Mouse (Mus musculus): Measurements from ENCODE around the gene Nt5c2. TPM values are rescaled to one million over a fixed set of nuclear protein-coding genes. Genes with fewer than 3 reads are reported as not detected.

The Nt5c2 gene
- polyA plus RNA-seq (2015; fragmentation: Nextera tagmentation; extraction: Ambion mirVana): 47.4 and 48.4 TPM in 2 replicates

DNA sequence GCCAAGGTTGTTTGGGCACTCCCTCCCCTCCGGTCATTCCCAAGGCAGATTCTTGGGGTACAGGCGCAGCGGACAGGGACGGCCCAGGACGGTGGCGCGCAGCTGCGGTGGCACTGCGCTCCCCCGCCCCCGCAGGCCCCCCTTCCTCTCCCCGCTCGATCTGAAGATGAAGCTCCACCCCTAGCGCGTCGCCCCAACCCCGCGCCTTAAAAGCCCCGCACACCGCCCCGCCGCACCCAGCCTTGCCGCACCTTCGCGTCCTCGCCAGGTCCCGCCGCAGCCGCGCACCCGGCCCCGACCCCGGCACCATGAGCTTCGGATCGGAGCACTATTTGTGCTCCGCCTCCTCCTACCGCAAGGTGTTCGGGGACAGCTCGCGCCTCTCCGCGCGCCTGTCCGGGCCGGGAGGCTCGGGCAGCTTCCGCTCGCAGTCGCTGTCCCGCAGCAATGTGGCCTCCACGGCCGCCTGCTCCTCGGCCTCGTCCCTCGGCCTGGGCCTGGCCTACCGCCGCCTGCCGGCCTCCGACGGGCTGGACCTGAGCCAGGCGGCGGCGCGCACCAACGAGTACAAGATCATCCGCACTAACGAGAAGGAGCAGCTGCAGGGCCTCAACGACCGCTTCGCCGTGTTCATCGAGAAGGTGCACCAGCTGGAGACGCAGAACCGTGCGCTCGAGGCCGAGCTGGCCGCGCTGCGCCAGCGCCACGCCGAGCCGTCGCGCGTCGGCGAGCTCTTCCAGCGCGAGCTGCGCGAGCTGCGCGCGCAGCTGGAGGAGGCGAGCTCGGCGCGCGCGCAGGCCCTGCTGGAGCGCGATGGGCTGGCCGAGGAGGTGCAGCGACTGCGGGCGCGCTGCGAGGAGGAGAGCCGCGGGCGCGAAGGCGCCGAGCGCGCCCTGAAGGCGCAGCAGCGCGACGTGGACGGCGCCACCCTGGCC is at the start of gene Nt5c2, which contains the start of gene Ina:
Gene Nt5c2 (minus strand): TSS at position 707 of the 935 bp plus-strand sequence.
Gene Ina (plus strand): TSS at position 252 of the 935 bp plus-strand sequence.
- no peak within 1 kb of the TSS for H3K27ac ChIP-seq (ENCODE audit: low read length)
- H3K4me3 ChIP-seq (ENCODE audit: low read depth, low read length): peak within 1 kb of the TSS; percentile 44
- no peaks in the 10 kb centered on the region for H3K9me3 ChIP-seq (replicated peaks; ENCODE audit: control insufficient read depth, low read length)
- H3K4me2 ChIP-seq (ENCODE audit: low read depth, low read length): peak within 1 kb of the TSS; percentile 60
- peaks cover 66% of the 10 kb centered on the region for H3K27me3 ChIP-seq (ENCODE audit: control insufficient read depth, insufficient read depth, low read depth, low read length)
- peak; percentile 59; the same call in 1 of the 2 replicates for ATAC-seq (ENCODE audit: low read depth)
- under 1% methylated on average over 121 of the region's 124 CpGs for WGBS (ENCODE audit: insufficient replicate concordance)
- no peaks in the 10 kb centered on the region for H3K36me3 ChIP-seq (ENCODE audit: control insufficient read depth, insufficient read depth)
- peaks cover 10% of the 10 kb centered on the region for H3K4me1 ChIP-seq (ENCODE audit: control insufficient read depth, low read depth, low read length)
- H3K9ac ChIP-seq (ENCODE audit: low read depth, low read length): no peak within 1 kb of the TSS

DNA sequence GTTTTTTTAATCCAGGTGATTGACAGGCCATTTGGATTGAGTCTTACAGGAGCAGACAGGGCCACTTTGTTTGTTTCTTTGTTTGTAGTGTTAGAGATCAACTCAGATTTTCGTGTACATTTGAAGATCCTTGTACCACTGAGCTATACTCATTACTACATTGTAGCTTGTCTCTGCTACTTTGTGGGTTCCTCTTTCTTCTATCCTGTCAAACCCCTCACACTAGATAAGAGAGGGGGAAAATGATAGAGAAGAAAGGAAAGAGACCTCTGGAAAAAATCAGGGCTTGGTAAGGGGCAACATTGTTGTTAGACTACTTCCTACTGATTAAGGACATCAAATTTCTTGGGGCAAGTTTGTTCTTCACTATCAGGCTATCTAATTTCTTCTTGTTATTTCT is 42.7 kb upstream of the Nt5c2 start:
- no peak for ATAC-seq (ENCODE audit: low read depth)
- WGBS (ENCODE audit: insufficient replicate concordance): 41% methylated on average over 1 of the region's 1 CpGs
- Histone ChIP-seq H3K9me3 (replicated peaks; ENCODE audit: control insufficient read depth, low read length) (no peaks in the 10 kb centered on the region), H3K27me3 (ENCODE audit: control insufficient read depth, insufficient read depth, low read depth, low read length) (no peaks in the 10 kb centered on the region), H3K4me2 (ENCODE audit: low read depth, low read length) (no peak overlapping the region), H3K27ac (ENCODE audit: low read length) (no peak overlapping the region), H3K4me3 (ENCODE audit: low read depth, low read length) (no peak overlapping the region), H3K36me3 (ENCODE audit: control insufficient read depth, insufficient read depth) (no peaks in the 10 kb centered on the region), H3K4me1 (ENCODE audit: control insufficient read depth, low read depth, low read length) (no peaks in the 10 kb centered on the region; the same call in 1 of the 2 replicates), H3K9ac (ENCODE audit: low read depth, low read length) (no peak overlapping the region)

DNA sequence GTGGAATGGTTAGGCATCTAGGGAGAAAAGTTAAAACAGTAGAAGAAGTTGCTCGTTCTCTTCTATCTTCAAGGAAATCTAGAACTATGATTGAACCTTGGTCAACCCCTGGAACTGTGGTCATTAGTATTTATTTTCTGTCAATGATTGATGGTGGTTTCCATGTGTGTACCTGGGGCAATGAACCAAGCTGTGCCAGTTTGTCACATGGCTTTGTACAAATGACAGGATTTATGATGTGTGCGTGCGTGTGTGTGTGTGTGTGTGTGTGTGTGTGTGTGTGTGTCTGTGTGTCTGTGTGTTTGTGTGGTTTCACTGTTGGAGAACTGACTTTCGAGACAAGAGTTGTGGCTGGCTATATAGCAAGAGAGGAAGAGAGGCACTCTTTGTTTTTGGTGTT is 38.5 kb upstream of the Nt5c2 start:
- Histone ChIP-seq H3K4me2 (ENCODE audit: low read depth, low read length) (no peak overlapping the region), H3K36me3 (ENCODE audit: control insufficient read depth, insufficient read depth) (no peaks in the 10 kb centered on the region), H3K9me3 (replicated peaks; ENCODE audit: control insufficient read depth, low read length) (no peaks in the 10 kb centered on the region), H3K27me3 (ENCODE audit: control insufficient read depth, insufficient read depth, low read depth, low read length) (no peaks in the 10 kb centered on the region), H3K9ac (ENCODE audit: low read depth, low read length) (no peak overlapping the region), H3K4me1 (ENCODE audit: control insufficient read depth, low read depth, low read length) (peaks cover 15% of the 10 kb centered on the region), H3K27ac (ENCODE audit: low read length) (0 out of 2 replicates have a peak overlapping the region, but pooled peaks have one; percentile 14), H3K4me3 (ENCODE audit: low read depth, low read length) (no peak overlapping the region)
- peak; percentile 50 for ATAC-seq (ENCODE audit: low read depth)
- WGBS (ENCODE audit: insufficient replicate concordance): 54% methylated on average over 4 of the region's 4 CpGs

DNA sequence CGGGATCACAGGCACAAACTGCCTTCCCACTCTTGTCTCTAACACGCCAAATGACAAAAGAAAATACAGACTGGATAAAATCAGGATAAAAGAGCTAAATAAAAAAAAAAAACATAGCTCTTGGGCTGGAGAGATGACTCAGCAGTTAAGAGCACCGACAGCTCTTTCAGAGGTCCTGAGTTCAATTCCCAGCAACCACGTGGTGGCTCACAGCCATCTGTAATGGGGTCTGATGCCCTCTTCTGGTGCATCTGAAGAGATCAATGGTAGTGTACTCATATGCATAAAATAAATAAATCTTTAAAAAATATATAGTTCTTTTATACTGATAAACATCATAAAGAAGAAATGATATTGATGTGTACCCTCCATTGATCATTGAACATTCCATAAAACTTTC is 38.0 kb upstream of the Nt5c2 start:
- no peaks in the 10 kb centered on the region for H3K36me3 ChIP-seq (ENCODE audit: control insufficient read depth, insufficient read depth)
- WGBS (ENCODE audit: insufficient replicate concordance): 60% methylated on average over 4 of the region's 4 CpGs
- H3K27ac ChIP-seq (ENCODE audit: low read length): no peak overlapping the region
- no peak overlapping the region for H3K9ac ChIP-seq (ENCODE audit: low read depth, low read length)
- H3K4me2 ChIP-seq (ENCODE audit: low read depth, low read length): no peak overlapping the region
- no peaks in the 10 kb centered on the region for H3K27me3 ChIP-seq (ENCODE audit: control insufficient read depth, insufficient read depth, low read depth, low read length)
- H3K4me1 ChIP-seq (ENCODE audit: control insufficient read depth, low read depth, low read length): peaks cover 15% of the 10 kb centered on the region
- H3K9me3 ChIP-seq (replicated peaks; ENCODE audit: control insufficient read depth, low read length): no peaks in the 10 kb centered on the region
- no peak for ATAC-seq (ENCODE audit: low read depth)
- H3K4me3 ChIP-seq (ENCODE audit: low read depth, low read length): no peak overlapping the region

DNA sequence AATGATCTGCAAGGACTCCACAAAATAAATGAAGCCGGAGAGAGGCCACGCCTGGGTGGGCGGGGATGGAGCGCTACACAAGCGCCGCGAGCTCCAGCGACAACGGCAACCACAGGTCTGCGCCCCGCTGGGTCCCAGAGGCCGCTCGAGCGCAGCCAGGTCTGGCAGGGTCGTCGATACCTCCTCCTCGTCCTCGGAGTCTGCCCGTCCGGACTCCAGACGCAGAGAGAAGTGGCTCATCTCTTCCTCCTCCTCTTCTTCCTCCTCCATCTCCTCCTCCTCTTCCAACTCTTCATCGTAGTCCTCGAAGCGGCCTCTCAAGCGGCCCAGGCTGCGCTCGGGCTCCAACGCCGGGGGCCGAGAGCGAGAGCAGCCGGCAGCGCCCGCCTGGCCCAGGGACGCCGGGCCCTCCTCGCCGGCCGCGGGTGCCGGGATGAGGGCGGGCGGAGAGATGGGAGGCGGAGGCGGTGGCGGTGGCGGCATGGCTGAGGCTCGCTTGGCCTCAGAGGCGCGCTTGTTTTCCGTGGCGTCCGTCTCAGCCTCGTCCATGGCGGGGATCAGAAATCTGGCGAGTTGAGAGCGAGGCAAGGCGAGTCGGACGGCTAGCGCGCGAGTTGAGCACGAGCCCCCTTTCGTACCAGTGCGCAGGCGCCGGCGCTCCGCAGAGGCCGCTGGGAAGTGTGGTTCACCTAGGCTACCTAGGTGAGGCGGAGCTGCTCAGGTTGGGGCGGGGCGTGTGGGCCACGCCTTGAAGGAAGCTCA is 35.5 kb upstream of the Nt5c2 start, which contains the start of gene Pcgf6:
Gene Pcgf6 (minus strand): TSS at position 636 of the 762 bp plus-strand sequence.
- Histone ChIP-seq H3K4me3 (ENCODE audit: low read depth, low read length) (peak within 1 kb of the TSS; percentile 86), H3K9ac (ENCODE audit: low read depth, low read length) (peak within 1 kb of the TSS; percentile 78), H3K4me1 (ENCODE audit: control insufficient read depth, low read depth, low read length) (peaks cover 15% of the 10 kb centered on the region), H3K36me3 (ENCODE audit: control insufficient read depth, insufficient read depth) (no peaks in the 10 kb centered on the region), H3K9me3 (replicated peaks; ENCODE audit: control insufficient read depth, low read length) (no peaks in the 10 kb centered on the region), H3K4me2 (ENCODE audit: low read depth, low read length) (peak within 1 kb of the TSS; percentile 98), H3K27me3 (ENCODE audit: control insufficient read depth, insufficient read depth, low read depth, low read length) (no peaks in the 10 kb centered on the region), H3K27ac (ENCODE audit: low read length) (peak within 1 kb of the TSS; percentile 84)
- WGBS (ENCODE audit: insufficient replicate concordance): under 1% methylated on average over 75 of the region's 75 CpGs
- peak; percentile 83 for ATAC-seq (ENCODE audit: low read depth)

DNA sequence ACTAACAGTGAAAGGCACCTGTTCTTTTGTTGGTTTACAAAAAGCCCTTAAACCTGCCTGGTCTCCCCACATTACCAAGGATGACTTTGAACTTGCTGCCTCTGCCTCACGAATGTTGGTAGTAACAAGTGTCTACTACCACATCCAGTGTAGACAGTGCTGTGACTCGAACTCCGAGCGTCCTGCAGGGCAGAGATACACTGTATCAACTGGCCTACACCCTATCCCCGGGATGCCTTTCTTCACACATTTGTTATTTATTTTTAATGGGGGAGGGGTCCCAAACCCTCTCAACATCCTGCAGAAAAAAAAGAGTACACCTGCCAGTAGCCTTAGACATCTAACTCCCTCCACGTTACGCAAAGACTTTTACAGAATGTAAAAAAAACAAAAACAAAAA is 34.9 kb upstream of the Nt5c2 start:
- Histone ChIP-seq H3K4me2 (ENCODE audit: low read depth, low read length) (peak overlapping the region; percentile 98), H3K4me1 (ENCODE audit: control insufficient read depth, low read depth, low read length) (peaks cover 15% of the 10 kb centered on the region), H3K27ac (ENCODE audit: low read length) (no peak overlapping the region; the same call in 1 of the 2 replicates), H3K9ac (ENCODE audit: low read depth, low read length) (peak overlapping the region; percentile 78), H3K4me3 (ENCODE audit: low read depth, low read length) (peak overlapping the region; percentile 86), H3K27me3 (ENCODE audit: control insufficient read depth, insufficient read depth, low read depth, low read length) (no peaks in the 10 kb centered on the region), H3K36me3 (ENCODE audit: control insufficient read depth, insufficient read depth) (no peaks in the 10 kb centered on the region), H3K9me3 (replicated peaks; ENCODE audit: control insufficient read depth, low read length) (no peaks in the 10 kb centered on the region)
- ATAC-seq (ENCODE audit: low read depth): no peak
- 8% methylated on average over 7 of the region's 7 CpGs for WGBS (ENCODE audit: insufficient replicate concordance)

DNA sequence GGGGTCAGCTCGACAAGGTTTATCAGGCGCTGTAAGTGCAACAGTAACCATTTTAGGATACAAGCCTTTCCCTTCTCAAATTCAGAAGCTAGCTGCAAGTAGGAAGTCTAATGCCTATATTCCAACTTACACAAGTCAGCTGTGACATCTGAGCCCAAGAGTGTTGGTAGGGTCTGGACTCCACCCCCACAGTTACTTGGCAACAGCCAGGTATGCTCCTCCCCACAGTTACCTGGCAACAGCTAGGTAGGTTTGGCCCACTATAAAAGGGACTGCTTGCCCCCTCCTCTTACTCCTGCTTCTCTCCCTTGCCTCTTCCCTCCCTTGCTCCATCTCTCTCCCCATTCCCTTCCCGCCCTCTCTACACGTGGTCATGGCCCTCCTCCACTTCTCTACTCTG is 34.1 kb upstream of the Nt5c2 start:
- peak overlapping the region; percentile 98; the same call in 1 of the 2 replicates for H3K4me2 ChIP-seq (ENCODE audit: low read depth, low read length)
- peaks cover 15% of the 10 kb centered on the region for H3K4me1 ChIP-seq (ENCODE audit: control insufficient read depth, low read depth, low read length)
- H3K9me3 ChIP-seq (replicated peaks; ENCODE audit: control insufficient read depth, low read length): no peaks in the 10 kb centered on the region
- H3K4me3 ChIP-seq (ENCODE audit: low read depth, low read length): no peak overlapping the region
- H3K27ac ChIP-seq (ENCODE audit: low read length): no peak overlapping the region
- no peaks in the 10 kb centered on the region for H3K27me3 ChIP-seq (ENCODE audit: control insufficient read depth, insufficient read depth, low read depth, low read length)
- no peaks in the 10 kb centered on the region for H3K36me3 ChIP-seq (ENCODE audit: control insufficient read depth, insufficient read depth)
- H3K9ac ChIP-seq (ENCODE audit: low read depth, low read length): no peak overlapping the region
- no peak for ATAC-seq (ENCODE audit: low read depth)
- 66% methylated on average over 4 of the region's 4 CpGs for WGBS (ENCODE audit: insufficient replicate concordance)

DNA sequence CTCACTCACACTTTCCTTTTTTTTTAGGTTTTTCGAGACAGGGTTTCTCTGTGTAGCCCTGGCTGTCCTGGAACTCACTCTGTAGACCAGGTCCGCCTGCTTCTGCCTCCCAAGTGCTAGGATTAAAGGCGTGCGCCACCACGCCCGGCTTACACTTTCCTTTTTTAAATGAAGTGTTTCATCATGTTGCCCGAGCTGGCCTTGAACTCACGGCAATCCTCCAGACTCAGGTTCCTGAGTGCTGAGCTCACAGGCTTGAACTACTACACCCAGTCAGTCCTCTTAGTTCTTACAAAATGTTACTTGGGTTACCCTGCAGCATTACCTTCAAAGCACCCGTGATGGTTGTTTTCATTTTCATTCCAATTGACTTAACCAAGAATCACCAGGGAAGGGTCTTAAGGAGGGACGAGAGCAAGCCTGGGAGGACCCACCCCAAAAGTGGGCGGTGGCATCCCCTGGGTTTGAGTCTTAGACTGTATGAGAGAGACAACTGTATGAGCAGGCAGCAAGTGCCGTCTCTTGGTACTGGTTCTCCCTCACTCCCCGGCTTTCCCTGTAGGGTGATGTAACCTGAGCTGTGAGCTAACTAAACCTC is 32.4 kb upstream of the Nt5c2 start:
- 78% methylated on average over 13 of the region's 13 CpGs for WGBS (ENCODE audit: insufficient replicate concordance)
- ATAC-seq (ENCODE audit: low read depth): no peak
- H3K4me3 ChIP-seq (ENCODE audit: low read depth, low read length): no peak overlapping the region

More for the DNA sequence above, 32.4 kb upstream of the Nt5c2 start:
- H3K9me3 ChIP-seq (replicated peaks; ENCODE audit: control insufficient read depth, low read length): no peaks in the 10 kb centered on the region
- H3K36me3 ChIP-seq (ENCODE audit: control insufficient read depth, insufficient read depth): no peaks in the 10 kb centered on the region
- H3K4me2 ChIP-seq (ENCODE audit: low read depth, low read length): no peak overlapping the region
- peaks cover 15% of the 10 kb centered on the region for H3K4me1 ChIP-seq (ENCODE audit: control insufficient read depth, low read depth, low read length)
- no peaks in the 10 kb centered on the region for H3K27me3 ChIP-seq (ENCODE audit: control insufficient read depth, insufficient read depth, low read depth, low read length)
- no peak overlapping the region for H3K9ac ChIP-seq (ENCODE audit: low read depth, low read length)
- H3K27ac ChIP-seq (ENCODE audit: low read length): no peak overlapping the region
